Mouse (Mus musculus): ENCODE results near the gene Rsbn1l.

- no peak for TF ChIP-seq POLR2A (IDR thresholded peaks at IDR 0.05; ENCODE audit: borderline replicate concordance, insufficient read depth, low read length)
- no peak for TF ChIP-seq CTCF (IDR thresholded peaks at IDR 0.05; ENCODE audit: borderline replicate concordance, insufficient read depth, low read depth, low read length)
Observed at GRCm38 (mm10) chr5:21001622-21002315, 45.6 kb upstream of the Rsbn1l start.
